Mouse (Mus musculus): ENCODE results near the gene Tmem235. TPM values are rescaled to one million over a fixed set of nuclear protein-coding genes. Genes with fewer than 3 reads are reported as not detected.
A peak's percentile ranks its signal among the peaks of the same experiment; 100 is the strongest.

The Tmem235 gene
- polyA plus RNA-seq, 1 experiment from 2014 or later = not detected

DNA sequence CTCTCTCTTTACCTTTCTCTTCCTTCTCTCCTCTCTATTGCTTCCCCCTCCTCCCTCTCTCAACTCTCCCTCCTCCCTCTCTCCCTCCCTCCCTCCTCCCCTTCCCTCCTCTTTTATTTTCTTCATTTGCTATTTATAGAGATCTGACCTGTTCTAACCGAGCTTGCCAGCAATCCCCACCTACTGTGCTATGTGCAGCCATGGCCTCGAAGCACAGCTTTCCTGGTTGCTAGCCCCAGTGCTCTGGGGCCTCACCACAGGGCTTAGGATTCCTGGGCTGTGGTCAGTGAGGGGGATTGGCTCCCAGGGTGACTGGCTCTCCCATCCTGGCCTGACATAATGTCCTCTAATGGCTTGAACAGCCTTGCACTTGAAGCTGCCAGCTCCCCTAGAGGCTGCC is 36.0 kb downstream of the Tmem235 start:
- Histone ChIP-seq H3K27ac (ENCODE audit: low read depth, low read length) (no peak overlapping the region), H3K4me3 (ENCODE audit: low read depth, low read length) (no peak overlapping the region), H3K27me3 (ENCODE audit: control insufficient read depth, insufficient read depth, low read length) (peaks cover 4% of the 10 kb centered on the region; the same call in 1 of the 2 replicates), H3K4me2 (replicated peaks; ENCODE audit: low read depth, low read length) (no peak overlapping the region), H3K4me1 (replicated peaks; ENCODE audit: control insufficient read depth, insufficient read depth, low read length) (no peaks in the 10 kb centered on the region), H3K9me3 (ENCODE audit: control insufficient read depth, low read length) (no peaks in the 10 kb centered on the region), H3K36me3 (ENCODE audit: control insufficient read depth, insufficient read depth, low read length) (no peaks in the 10 kb centered on the region), H3K9ac (ENCODE audit: low read depth, low read length) (no peak overlapping the region)
- DNase-seq (ENCODE audit: low spot score) (no peak), ATAC-seq (ENCODE audit: low FRiP score) (no peak)
- 63% methylated on average over 2 of the region's 2 CpGs for WGBS

DNA sequence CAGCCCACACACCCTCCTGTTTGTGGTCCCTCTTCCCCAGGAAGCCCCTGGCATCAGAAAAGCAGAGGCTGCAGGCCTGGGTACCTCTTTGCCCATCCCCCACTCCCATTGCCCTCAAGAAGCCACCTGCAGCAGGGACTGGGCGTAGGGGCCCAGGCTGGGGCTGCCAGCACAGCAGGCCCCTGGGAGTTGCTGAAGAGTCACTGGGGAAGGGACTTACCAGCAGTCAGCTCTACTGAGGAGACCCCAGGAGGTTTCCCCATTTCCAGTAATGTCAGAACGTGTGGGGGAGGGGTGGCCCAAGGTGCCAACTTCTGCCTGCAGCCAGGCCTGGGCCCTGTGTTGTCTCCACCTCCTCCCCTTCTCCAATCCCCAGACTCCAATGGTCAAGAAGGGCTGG is 41.7 kb downstream of the Tmem235 start:
- no peaks in the 10 kb centered on the region for H3K36me3 ChIP-seq (ENCODE audit: control insufficient read depth, insufficient read depth, low read length)
- ATAC-seq (ENCODE audit: low FRiP score) = no peak
- H3K4me1 ChIP-seq (replicated peaks; ENCODE audit: control insufficient read depth, insufficient read depth, low read length) = no peaks in the 10 kb centered on the region
- H3K27me3 ChIP-seq (ENCODE audit: control insufficient read depth, insufficient read depth, low read length) = no peaks in the 10 kb centered on the region
- WGBS = 68% methylated on average over 2 of the region's 2 CpGs
- H3K9me3 ChIP-seq (ENCODE audit: control insufficient read depth, low read length) = no peaks in the 10 kb centered on the region
- no peak overlapping the region for H3K4me2 ChIP-seq (replicated peaks; ENCODE audit: low read depth, low read length)
- no peak overlapping the region for H3K4me3 ChIP-seq (ENCODE audit: low read depth, low read length)
- no peak overlapping the region for H3K27ac ChIP-seq (ENCODE audit: low read depth, low read length)
- H3K9ac ChIP-seq (ENCODE audit: low read depth, low read length) = no peak overlapping the region
- DNase-seq (ENCODE audit: low spot score) = no peak

DNA sequence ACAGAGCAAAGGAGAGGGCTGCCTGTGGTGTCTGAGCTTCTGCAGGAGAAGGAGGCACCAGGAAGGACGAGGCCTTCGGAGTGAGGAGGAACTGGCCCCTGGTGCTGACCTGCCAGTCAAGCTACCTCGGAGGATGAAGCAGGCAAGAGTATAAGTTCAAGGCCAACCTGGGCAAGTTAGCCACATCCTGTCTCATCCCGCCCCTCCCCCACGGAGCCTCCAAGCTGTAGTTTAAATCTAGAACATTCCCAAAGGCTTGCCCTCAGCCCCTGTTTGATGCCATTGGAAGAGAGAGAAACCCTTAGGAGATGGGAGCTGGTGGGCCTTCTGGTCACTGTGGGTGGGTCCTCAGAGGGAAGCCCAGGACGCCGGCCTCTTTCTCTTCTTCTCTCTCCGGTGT is 43.9 kb downstream of the Tmem235 start:
- 87% methylated on average over 8 of the region's 8 CpGs for WGBS
- DNase-seq (ENCODE audit: low spot score) (no peak), ATAC-seq (ENCODE audit: low FRiP score) (no peak)

DNA sequence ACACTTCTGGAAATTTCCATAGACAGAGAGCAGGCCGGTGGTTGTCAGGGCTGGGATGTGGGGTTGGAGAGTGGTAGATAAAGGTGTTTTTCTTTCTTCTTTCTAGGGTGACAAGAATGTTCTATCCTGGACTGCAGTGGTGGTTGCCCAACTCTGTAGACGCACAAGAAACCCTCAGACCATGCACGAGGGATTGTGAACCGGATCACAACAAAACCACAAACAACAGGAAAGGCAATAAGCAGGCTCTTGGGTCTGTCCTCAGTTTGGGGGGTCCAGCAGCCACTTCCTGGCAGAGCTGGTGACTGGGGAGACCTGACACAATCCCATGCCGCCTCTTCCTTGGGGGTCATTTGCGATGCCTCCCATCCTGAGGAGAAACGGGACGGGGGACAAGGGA is 48.8 kb downstream of the Tmem235 start:
- H3K4me2 ChIP-seq (replicated peaks; ENCODE audit: low read depth, low read length) = no peak overlapping the region
- 90% methylated on average over 8 of the region's 8 CpGs for WGBS

More for the DNA sequence above, 43.9 kb downstream of the Tmem235 start:
- no peak overlapping the region for H3K9ac ChIP-seq (ENCODE audit: low read depth, low read length)
- H3K4me3 ChIP-seq (ENCODE audit: low read depth, low read length) = no peak overlapping the region
- no peaks in the 10 kb centered on the region for H3K36me3 ChIP-seq (ENCODE audit: control insufficient read depth, insufficient read depth, low read length)
- no peaks in the 10 kb centered on the region for H3K27me3 ChIP-seq (ENCODE audit: control insufficient read depth, insufficient read depth, low read length)
- no peak overlapping the region for H3K27ac ChIP-seq (ENCODE audit: low read depth, low read length)
- no peak overlapping the region for H3K4me2 ChIP-seq (replicated peaks; ENCODE audit: low read depth, low read length)
- no peaks in the 10 kb centered on the region for H3K4me1 ChIP-seq (replicated peaks; ENCODE audit: control insufficient read depth, insufficient read depth, low read length)
- no peaks in the 10 kb centered on the region for H3K9me3 ChIP-seq (ENCODE audit: control insufficient read depth, low read length)

DNA sequence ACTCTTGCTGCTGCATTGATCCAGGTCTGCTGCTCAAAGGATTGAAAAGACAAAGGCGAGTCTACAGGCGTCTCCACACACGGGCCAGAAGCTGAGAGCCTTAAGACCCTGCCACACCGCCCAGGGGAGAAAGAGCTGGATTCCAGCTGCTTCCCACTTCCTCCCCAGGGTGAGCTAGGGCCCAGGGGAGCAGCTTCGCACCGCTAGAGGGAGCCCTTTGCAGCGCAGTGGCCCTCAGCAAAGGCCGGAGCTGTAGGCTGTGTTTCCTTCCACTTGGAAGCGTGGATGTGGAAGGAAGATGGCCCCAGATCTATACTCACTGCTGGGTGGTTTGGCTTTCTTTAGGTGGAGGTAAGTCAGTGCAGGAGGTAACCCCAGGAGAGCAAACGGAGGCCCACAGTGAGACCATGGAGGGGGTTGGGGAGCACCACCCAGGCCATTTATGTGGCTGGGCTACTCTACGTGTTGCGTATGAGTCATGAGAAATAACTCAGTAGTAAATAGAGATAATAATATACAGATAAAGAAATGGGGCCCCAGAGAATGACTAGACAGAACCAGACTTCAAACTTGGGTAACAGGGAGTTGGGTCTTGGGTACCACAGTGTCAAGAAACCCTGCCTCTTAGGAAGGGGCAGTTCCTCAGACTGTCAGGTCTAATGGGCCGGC is 52.3 kb downstream of the Tmem235 start:
- DNase-seq (ENCODE audit: low spot score) (peak; percentile 82), ATAC-seq (ENCODE audit: low FRiP score) (no peak; the same call in 1 of the 2 replicates)
- Histone ChIP-seq H3K4me2 (replicated peaks; ENCODE audit: low read depth, low read length) (no peak overlapping the region), H3K27ac (ENCODE audit: low read depth, low read length) (no peak overlapping the region), H3K4me1 (replicated peaks; ENCODE audit: control insufficient read depth, insufficient read depth, low read length) (no peaks in the 10 kb centered on the region), H3K27me3 (ENCODE audit: control insufficient read depth, insufficient read depth, low read length) (no peaks in the 10 kb centered on the region), H3K9me3 (ENCODE audit: control insufficient read depth, low read length) (no peaks in the 10 kb centered on the region), H3K4me3 (ENCODE audit: low read depth, low read length) (no peak overlapping the region), H3K9ac (ENCODE audit: low read depth, low read length) (no peak overlapping the region), H3K36me3 (ENCODE audit: control insufficient read depth, insufficient read depth, low read length) (no peaks in the 10 kb centered on the region)
- 29% methylated on average over 13 of the region's 13 CpGs for WGBS

More for the DNA sequence above, 48.8 kb downstream of the Tmem235 start:
- H3K9me3 ChIP-seq (ENCODE audit: control insufficient read depth, low read length) = no peaks in the 10 kb centered on the region
- H3K4me1 ChIP-seq (replicated peaks; ENCODE audit: control insufficient read depth, insufficient read depth, low read length) = no peaks in the 10 kb centered on the region
- no peak overlapping the region for H3K9ac ChIP-seq (ENCODE audit: low read depth, low read length)
- H3K36me3 ChIP-seq (ENCODE audit: control insufficient read depth, insufficient read depth, low read length) = no peaks in the 10 kb centered on the region
- no peak for ATAC-seq (ENCODE audit: low FRiP score)
- H3K27ac ChIP-seq (ENCODE audit: low read depth, low read length) = no peak overlapping the region
- no peak for DNase-seq (ENCODE audit: low spot score)
- no peaks in the 10 kb centered on the region for H3K27me3 ChIP-seq (ENCODE audit: control insufficient read depth, insufficient read depth, low read length)
- H3K4me3 ChIP-seq (ENCODE audit: low read depth, low read length) = no peak overlapping the region

DNA sequence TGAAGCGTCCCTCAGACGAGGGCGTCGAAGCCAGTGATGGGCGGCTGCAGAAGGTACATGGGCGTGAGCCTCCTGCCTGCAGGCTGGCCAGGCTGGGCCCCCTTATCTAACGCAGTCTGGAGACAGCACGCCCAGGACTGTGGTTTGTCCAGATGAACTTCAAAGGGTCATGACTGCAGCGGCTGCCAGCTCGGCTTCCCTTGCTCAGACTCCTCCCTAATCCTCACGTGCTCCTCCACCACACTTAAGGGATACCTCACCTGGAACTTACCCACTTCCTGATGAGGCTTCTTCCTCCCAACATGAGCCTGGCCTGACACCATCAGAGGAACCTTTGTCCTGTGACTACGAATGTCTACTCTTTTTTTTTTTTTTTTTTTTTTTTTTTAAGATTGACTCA is 54.0 kb downstream of the Tmem235 start:
- DNase-seq (ENCODE audit: low spot score) = no peak
- 0 out of 2 replicates have a peak, but pooled peaks cover 3% of the 10 kb centered on the region for H3K4me1 ChIP-seq (replicated peaks; ENCODE audit: control insufficient read depth, insufficient read depth, low read length)
- H3K4me3 ChIP-seq (ENCODE audit: low read depth, low read length) = no peak overlapping the region
- WGBS = 81% methylated on average over 12 of the region's 12 CpGs
- no peak for ATAC-seq (ENCODE audit: low FRiP score)
- no peak overlapping the region for H3K9ac ChIP-seq (ENCODE audit: low read depth, low read length)
- H3K27ac ChIP-seq (ENCODE audit: low read depth, low read length) = no peak overlapping the region
- H3K27me3 ChIP-seq (ENCODE audit: control insufficient read depth, insufficient read depth, low read length) = no peaks in the 10 kb centered on the region
- H3K36me3 ChIP-seq (ENCODE audit: control insufficient read depth, insufficient read depth, low read length) = no peaks in the 10 kb centered on the region
- H3K4me2 ChIP-seq (replicated peaks; ENCODE audit: low read depth, low read length) = no peak overlapping the region
- no peaks in the 10 kb centered on the region for H3K9me3 ChIP-seq (ENCODE audit: control insufficient read depth, low read length)

Other genes with a start within 250 kb of the Tmem235 start
- 17.0 and 20.6 TPM in 2 replicates for gene Tnrc6c, start 206.5 kb upstream of the Tmem235 start, polyA plus RNA-seq (2014; fragmentation: Nextera tagmentation; extraction: Ambion mirVana)
- 0.86 and 0.93 TPM in 2 replicates for gene Tmc8, start 78.7 kb upstream of the Tmem235 start, polyA plus RNA-seq (2014; fragmentation: Nextera tagmentation; extraction: Ambion mirVana)
- gene Tmc6, start 78.6 kb upstream of the Tmem235 start, polyA plus RNA-seq (2014; fragmentation: Nextera tagmentation; extraction: Ambion mirVana) = 8.1 and 9.5 TPM in 2 replicates
- gene 6030468B19Rik, start 63.1 kb upstream of the Tmem235 start, polyA plus RNA-seq (2014; fragmentation: Nextera tagmentation; extraction: Ambion mirVana) = 1.5 TPM in 1 of 2 replicates, not detected in the other
- 0.83 and 1.2 TPM in 2 replicates for gene Gm20708, start 51.1 kb upstream of the Tmem235 start, polyA plus RNA-seq (2014; fragmentation: Nextera tagmentation; extraction: Ambion mirVana)
- 28.0 and 33.7 TPM in 2 replicates for gene Syngr2, start 51.1 kb upstream of the Tmem235 start, polyA plus RNA-seq (2014; fragmentation: Nextera tagmentation; extraction: Ambion mirVana)
- 3.4 and 3.5 TPM in 2 replicates for gene Afmid, start 34.8 kb upstream of the Tmem235 start, polyA plus RNA-seq (2014; fragmentation: Nextera tagmentation; extraction: Ambion mirVana)
- gene Tk1, start 34.7 kb upstream of the Tmem235 start, polyA plus RNA-seq (2014; fragmentation: Nextera tagmentation; extraction: Ambion mirVana) = 73.3 and 84.3 TPM in 2 replicates
- 296 and 301 TPM in 2 replicates for gene Birc5, start 11.5 kb upstream of the Tmem235 start, polyA plus RNA-seq (2014; fragmentation: Nextera tagmentation; extraction: Ambion mirVana)
- gene Tha1, start 12.7 kb downstream of the Tmem235 start, polyA plus RNA-seq (2014; fragmentation: Nextera tagmentation; extraction: Ambion mirVana) = 1.4 and 1.7 TPM in 2 replicates
- 3.4 and 5.6 TPM in 2 replicates for gene Socs3, start 109.3 kb downstream of the Tmem235 start, polyA plus RNA-seq (2014; fragmentation: Nextera tagmentation; extraction: Ambion mirVana)
- 38.6 and 39.1 TPM in 2 replicates for gene Pgs1, start 125.5 kb downstream of the Tmem235 start, polyA plus RNA-seq (2014; fragmentation: Nextera tagmentation; extraction: Ambion mirVana)